ENCODE assay signal across 7 mouse cellular contexts in genomic region chr9:88362055-88362850, GRCm38 (mm10). TPM values are rescaled to one million over a fixed set of nuclear protein-coding genes. Genes with fewer than 3 reads are reported as not detected.
DNase-seq lines count a peak whose midpoint lies in the region; ATAC-seq and TF ChIP-seq lines count a peak whose summit lies in the region.

No protein-coding gene starts in this region.

- TF ChIP-seq CTCF in kidney, adult 2 months (conservative IDR thresholded peaks at IDR 0.05; ENCODE audit: insufficient read depth, insufficient read length, low read depth, low read length), result 0 out of 2 replicates have a peak, but pooled peaks have one; percentile 16

- H3K4me1 ChIP-seq in kidney, adult 2 months (ENCODE audit: control insufficient read depth, insufficient read depth, low read length), result no peaks in the 10 kb centered on the region
- H3K4me1 ChIP-seq in hindbrain, embryonic 16.5 days (ENCODE audit: control insufficient read depth, insufficient read depth, low read depth, low read length), result peaks cover 9% of the 10 kb centered on the region

- H3K4me2 ChIP-seq in hindbrain, embryonic 16.5 days (ENCODE audit: low read length), result no peak overlapping the region

- no peak overlapping the region for H3K9ac ChIP-seq in hindbrain, embryonic 16.5 days (ENCODE audit: low read depth, low read length)

- 32% methylated on average over 5 of the region's 5 CpGs for WGBS in kidney, adult 2 months
- WGBS in hindbrain, embryonic 16.5 days, result 27% methylated on average over 5 of the region's 5 CpGs

- no peaks in the 10 kb centered on the region for H3K9me3 ChIP-seq in hindbrain, embryonic 16.5 days (ENCODE audit: control insufficient read depth, low read length)

- no peak for TF ChIP-seq POLR2A in kidney, adult 2 months (IDR thresholded peaks at IDR 0.05; ENCODE audit: low read depth, low read length)

- no peaks in the 10 kb centered on the region for H3K27me3 ChIP-seq in kidney, adult 2 months (replicated peaks; ENCODE audit: control insufficient read depth, insufficient read depth, low read length)
- no peaks in the 10 kb centered on the region for H3K27me3 ChIP-seq in hindbrain, embryonic 16.5 days (replicated peaks; ENCODE audit: control insufficient read depth, insufficient read depth, low read length)

- no peak overlapping the region for H3K27ac ChIP-seq in kidney, adult 2 months (ENCODE audit: insufficient read depth, low read depth, low read length)
- H3K27ac ChIP-seq in hindbrain, embryonic 16.5 days (ENCODE audit: low read depth, low read length), result peak overlapping the region; percentile 48; the same call in 1 of the 2 replicates

- peak; percentile 21 for DNase-seq in kidney, adult 2 months
- DNase-seq in kidney, postnatal 36 days, result no peak
- DNase-seq in ES-CJ7 (ENCODE audit: low read depth, low spot score), result peak; percentile 83
- DNase-seq in brain, adult 2 months (ENCODE audit: low read depth, low spot score), result peak; percentile 74
- no peak for DNase-seq in spleen, adult 18-20 months

- no peak overlapping the region for H3K4me3 ChIP-seq in kidney, adult 2 months (ENCODE audit: insufficient read depth, low read depth, low read length)
- H3K4me3 ChIP-seq in hindbrain, embryonic 16.5 days (ENCODE audit: low read length), result no peak overlapping the region

- peak; percentile 72 for ATAC-seq in hindbrain, embryonic 16.5 days
- ATAC-seq in megakaryocyte-erythroid progenitor cell, adult 5-6 weeks (replicated peaks; ENCODE audit: low FRiP score, low TSS enrichment, poor library complexity, severe bottlenecking), result no peak

- no peaks in the 10 kb centered on the region; the same call in 1 of the 2 replicates for H3K36me3 ChIP-seq in kidney, adult 2 months (ENCODE audit: control insufficient read depth, insufficient read depth, low read length)
- no peaks in the 10 kb centered on the region for H3K36me3 ChIP-seq in hindbrain, embryonic 16.5 days (ENCODE audit: control insufficient read depth, insufficient read depth, low read length)

RNA-seq across cellular contexts. Expression of gene Nt5e, which starts 35.3 kb away (rescaled TPM):
- 16.1 and 21.8 TPM in 2 replicates for polyA plus RNA-seq in kidney, adult 2 months (2012; rRNA removed)
- 1.3 and 2.1 TPM in 2 replicates for polyA plus RNA-seq in hindbrain, embryonic 16.5 days (2015; fragmentation: Nextera tagmentation; extraction: Ambion mirVana)
- 0.83 and 1.5 TPM in 2 replicates for total RNA-seq in megakaryocyte-erythroid progenitor cell, adult 5-6 weeks (2014; fragmentation: Nextera tagmentation)
- 0.47 TPM in 1 of 2 replicates, not detected in the other for total RNA-seq in megakaryocyte-erythroid progenitor cell, adult 5-6 weeks (2017)

Comparison
In these comparisons a context has a peak if more than half of its experiments do, and no peak if none do; other contexts are left out.
1. DNase-seq: peak in kidney, adult 2 months (single experiment), ES-CJ7 (single experiment) and brain, adult 2 months (single experiment); none in kidney, postnatal 36 days (0 of 2) and spleen, adult 18-20 months (0 of 2).